Mouse (Mus musculus) ovary, postnatal 14 days (tissue): ENCODE measurements around the gene Slc25a39.

Source experiments
- DNase-seq: peaks from one replicate; pipeline ENCODE4 v3.0.0; 2022; ENCODE audit warnings: low spot score

Gene Slc25a39

GRCm38 (mm10) chr11:102436471-102436790 lies 28.7 kb upstream of the Slc25a39 start:
- DNase-seq: no peak

- DNase-seq: no peak
These were observed 28.2 kb upstream of the Slc25a39 start for GRCm38 (mm10) chr11:102435754-102436470.

GRCm38 (mm10) chr11:102434816-102435705 lies 27.3 kb upstream of the Slc25a39 start:
- no peak for DNase-seq

GRCm38 (mm10) chr11:102434406-102434805 lies 26.7 kb upstream of the Slc25a39 start:
- DNase-seq: peak; percentile 89

GRCm38 (mm10) chr11:102433866-102434265 lies 26.1 kb upstream of the Slc25a39 start:
- no peak for DNase-seq

- no peak for DNase-seq
These were observed 25.1 kb upstream of the Slc25a39 start for GRCm38 (mm10) chr11:102432896-102433295.

- DNase-seq: no peak
These were observed 24.5 kb upstream of the Slc25a39 start for GRCm38 (mm10) chr11:102432115-102432843.

- no peak for DNase-seq
These were observed 24.0 kb upstream of the Slc25a39 start for GRCm38 (mm10) chr11:102431728-102432114.

GRCm38 (mm10) chr11:102431018-102431645 lies 23.4 kb upstream of the Slc25a39 start:
- DNase-seq: no peak

- DNase-seq: peak; percentile 75
These were observed 22.6 kb upstream of the Slc25a39 start, which contains the start of gene Grn for GRCm38 (mm10) chr11:102430121-102431017. Gene Grn, plus strand, starts transcription at chr11:102430315.

GRCm38 (mm10) chr11:102429551-102429950 lies 21.8 kb upstream of the Slc25a39 start:
- no peak for DNase-seq

GRCm38 (mm10) chr11:102428981-102429540 lies 21.3 kb upstream of the Slc25a39 start:
- DNase-seq: no peak

GRCm38 (mm10) chr11:102425555-102426316 lies 18.0 kb upstream of the Slc25a39 start:
- no peak for DNase-seq

- no peak for DNase-seq
These were observed 16.9 kb upstream of the Slc25a39 start for GRCm38 (mm10) chr11:102424666-102425065.

GRCm38 (mm10) chr11:102421559-102421958 lies 13.8 kb upstream of the Slc25a39 start:
- no peak for DNase-seq

- DNase-seq: no peak
These were observed 11.1 kb upstream of the Slc25a39 start for GRCm38 (mm10) chr11:102418887-102419286.

GRCm38 (mm10) chr11:102417160-102417559 lies 9.4 kb upstream of the Slc25a39 start:
- DNase-seq: no peak

- DNase-seq: no peak
These were observed 7.5 kb upstream of the Slc25a39 start for GRCm38 (mm10) chr11:102415034-102415802.

GRCm38 (mm10) chr11:102413059-102413458 lies 5.3 kb upstream of the Slc25a39 start:
- no peak for DNase-seq
